Mouse (Mus musculus) MEL (cell line): ENCODE results near the gene Lpar6. TPM values are rescaled to one million over a fixed set of nuclear protein-coding genes. Genes with fewer than 3 reads are reported as not detected.

Source experiments
- DNase-seq: peaks from one replicate; pipeline ENCODE4 v3.0.0; 2011; ENCODE audit warnings: low read depth, low spot score
- H3K27ac ChIP-seq: 2 replicates; pipeline ENCODE4 v1.5.1; 2012; ENCODE audit warnings: low read depth, mild to moderate bottlenecking, control low read depth, low read length, moderate library complexity; ENCODE audit not compliant: control insufficient read depth
- H3K27me3 ChIP-seq, 2 experiments: fragments of 150-350 bp in 1 of 2; sonication (generic) in 1 of 2; 2 replicates each; pipeline ENCODE4 v1.6.1; 2012; ENCODE audit warnings: low read length in 2 of 2, mild to moderate bottlenecking in 2 of 2, improper control_type of control experiment in 1 of 2, moderate library complexity in 1 of 2; ENCODE audit not compliant: insufficient read depth in 2 of 2, control insufficient read depth in 1 of 2
- H3K36me3 ChIP-seq, 2 experiments: 2 replicates each; pipeline ENCODE4 v1.6.1; 2012 to 2014; ENCODE audit warnings: low read length in 2 of 2, improper control_type of control experiment in 1 of 2, inconsistent platforms in 1 of 2, mild to moderate bottlenecking in 1 of 2; ENCODE audit not compliant: insufficient read depth in 2 of 2, control insufficient read depth in 1 of 2
- H3K4me1 ChIP-seq, 2 experiments: fragments of 150-350 bp in 1 of 2; sonication (generic) in 1 of 2; 2 replicates each; pipeline ENCODE4 v1.6.1; 2012; ENCODE audit warnings: low read length in 2 of 2, improper control_type of control experiment in 1 of 2, mild to moderate bottlenecking in 1 of 2; ENCODE audit not compliant: insufficient read depth in 2 of 2, control insufficient read depth in 1 of 2
- H3K4me3 ChIP-seq, 2 experiments: fragments of 150-350 bp in 1 of 2; sonication (generic) in 1 of 2; 2 replicates each; pipeline ENCODE4 v1.5.1; 2012; ENCODE audit warnings: low read depth in 2 of 2, low read length in 2 of 2, mild to moderate bottlenecking in 2 of 2, moderate library complexity in 2 of 2, control low read depth in 1 of 2, improper control_type of control experiment in 1 of 2; ENCODE audit not compliant: control insufficient read depth in 1 of 2, insufficient read depth in 1 of 2
- H3K79me2 ChIP-seq: 2 replicates; pipeline ENCODE4 v1.6.1; 2012; ENCODE audit warnings: mild to moderate bottlenecking, low read length, moderate library complexity; ENCODE audit not compliant: control insufficient read depth, poor library complexity, insufficient read depth
- H3K9ac ChIP-seq: 2 replicates; pipeline ENCODE4 v1.6.1; 2012; ENCODE audit warnings: low read depth, mild to moderate bottlenecking, control low read depth, low read length, moderate library complexity; ENCODE audit not compliant: control insufficient read depth, poor library complexity, severe bottlenecking
- H3K9me3 ChIP-seq: fragments of 150-350 bp; sonication (generic); replicated peaks from 2 replicates; pipeline ENCODE4 v1.6.1; 2012; ENCODE audit warnings: mild to moderate bottlenecking, low read length, improper control_type of control experiment, moderate library complexity; ENCODE audit not compliant: insufficient read depth
- CHD1 ChIP-seq: IDR thresholded peaks from 2 replicates; pipeline ENCODE4 v1.6.1; 2012; ENCODE audit warnings: low read depth, mild to moderate bottlenecking, inconsistent platforms, low read length, improper control_type of control experiment
- CHD2 ChIP-seq: IDR thresholded peaks from 2 replicates; pipeline ENCODE4 v1.6.1; 2011; ENCODE audit warnings: low read length, improper control_type of control experiment
- CTCF ChIP-seq, 3 experiments: IDR thresholded peaks in 2 of 3; conservative IDR thresholded peaks in 1 of 3; 2 replicates each; pipeline ENCODE4 v1.5.1; 2011 to 2012; ENCODE audit warnings: low read length in 3 of 3, low read depth in 2 of 3, mild to moderate bottlenecking in 2 of 3, improper control_type of control experiment in 1 of 3, inconsistent platforms in 1 of 3, mixed read lengths in 1 of 3, moderate library complexity in 1 of 3; ENCODE audit not compliant: control insufficient read depth in 1 of 3, insufficient read depth in 1 of 3, poor library complexity in 1 of 3, severe bottlenecking in 1 of 3
- ELF1 ChIP-seq: IDR thresholded peaks from 2 replicates; pipeline ENCODE4 v1.6.1; 2014; ENCODE audit warnings: low read depth, mild to moderate bottlenecking, inconsistent platforms, low read length, improper control_type of control experiment, moderate library complexity
- EP300 ChIP-seq, 2 experiments: IDR thresholded peaks; 2 replicates each; pipeline ENCODE4 v1.6.1; 2011; ENCODE audit warnings: improper control_type of control experiment in 2 of 2, low read length in 2 of 2, low read depth in 1 of 2, mild to moderate bottlenecking in 1 of 2
- GATA1 ChIP-seq: IDR thresholded peaks from 2 replicates; pipeline ENCODE4 v1.6.1; 2011; ENCODE audit warnings: low read depth, low read length, improper control_type of control experiment
- MAX ChIP-seq: IDR thresholded peaks from 2 replicates; pipeline ENCODE4 v1.6.1; 2011; ENCODE audit warnings: low read length, improper control_type of control experiment
- MAZ ChIP-seq: IDR thresholded peaks from 2 replicates; pipeline ENCODE4 v1.6.1; 2012; ENCODE audit warnings: low read depth, mild to moderate bottlenecking, inconsistent platforms, low read length, improper control_type of control experiment
- MEF2A ChIP-seq: IDR thresholded peaks from 2 replicates; pipeline ENCODE4 v1.6.1; 2014; ENCODE audit warnings: low read depth, mild to moderate bottlenecking, inconsistent platforms, low read length, improper control_type of control experiment; ENCODE audit not compliant: poor library complexity, insufficient replicate concordance, severe bottlenecking; ENCODE audit errors: extremely low read depth
- MYB ChIP-seq: IDR thresholded peaks from 2 replicates; pipeline ENCODE4 v1.6.1; 2011; ENCODE audit warnings: mild to moderate bottlenecking, low read depth, low read length, improper control_type of control experiment
- MYC ChIP-seq: IDR thresholded peaks from 2 replicates; pipeline ENCODE4 v1.6.1; 2011; ENCODE audit warnings: low read depth, mild to moderate bottlenecking, low read length, improper control_type of control experiment, moderate library complexity
- NELFE ChIP-seq: IDR thresholded peaks from 2 replicates; pipeline ENCODE4 v1.6.1; 2011; ENCODE audit warnings: low read depth, low read length, improper control_type of control experiment
- POLR2A ChIP-seq, 2 experiments: IDR thresholded peaks; 2 replicates each; pipeline ENCODE4 v1.6.1; 2011 to 2012; ENCODE audit warnings: low read length in 2 of 2, mild to moderate bottlenecking in 2 of 2, control low read depth in 1 of 2, improper control_type of control experiment in 1 of 2, low read depth in 1 of 2, moderate library complexity in 1 of 2; ENCODE audit not compliant: control insufficient read depth in 1 of 2, insufficient read depth in 1 of 2, poor library complexity in 1 of 2
- POLR2AphosphoS2 ChIP-seq: IDR thresholded peaks from 2 replicates; pipeline ENCODE4 v1.6.1; 2011; ENCODE audit warnings: low read length, improper control_type of control experiment
- RAD21 ChIP-seq: IDR thresholded peaks from 2 replicates; pipeline ENCODE4 v1.6.1; 2011; ENCODE audit warnings: mild to moderate bottlenecking, low read depth, low read length, improper control_type of control experiment
- RCOR1 ChIP-seq: IDR thresholded peaks from 2 replicates; pipeline ENCODE4 v1.6.1; 2012; ENCODE audit warnings: low read depth, mild to moderate bottlenecking, inconsistent platforms, low read length, improper control_type of control experiment
- SMC3 ChIP-seq: IDR thresholded peaks from 2 replicates; pipeline ENCODE4 v1.6.1; 2011; ENCODE audit warnings: low read depth, low read length, improper control_type of control experiment
- TAL1 ChIP-seq: IDR thresholded peaks from 2 replicates; pipeline ENCODE4 v1.6.1; 2012; ENCODE audit warnings: mild to moderate bottlenecking, inconsistent platforms, low read length, moderate library complexity, mixed read lengths
- TCF12 ChIP-seq: IDR thresholded peaks from 2 replicates; pipeline ENCODE4 v1.6.1; 2014; ENCODE audit warnings: low read depth, mild to moderate bottlenecking, inconsistent platforms, low read length, improper control_type of control experiment, moderate library complexity
- USF1 ChIP-seq: IDR thresholded peaks from 2 replicates; pipeline ENCODE4 v1.6.1; 2014; ENCODE audit warnings: low read depth, mild to moderate bottlenecking, inconsistent platforms, low read length, improper control_type of control experiment, moderate library complexity
- ZMIZ1 ChIP-seq: IDR thresholded peaks from 2 replicates; pipeline ENCODE4 v1.6.1; 2012; ENCODE audit warnings: low read depth, mild to moderate bottlenecking, inconsistent platforms, low read length, improper control_type of control experiment, moderate library complexity
- ZNF384 ChIP-seq: IDR thresholded peaks from 2 replicates; pipeline ENCODE4 v1.6.1; 2012; ENCODE audit warnings: low read depth, mild to moderate bottlenecking, inconsistent platforms, low read length, improper control_type of control experiment
- polyA plus RNA-seq, 2 experiments: library from polyadenylated mRNA; stranded (reverse) in 1 of 2; unstranded in 1 of 2; fragments of >175 nt in 1 of 2; fragments of >200 nt in 1 of 2; gene quantifications; 2 replicates each; pipeline versions ENCODE4 v1.2.1 to v1.2.4; 2012; ENCODE audit warnings: low replicate concordance in 2 of 2, low read depth in 1 of 2; ENCODE audit not compliant: insufficient read length in 2 of 2, insufficient read depth in 1 of 2, missing spikeins in 1 of 2
- total RNA-seq: library from RNA; depleted of rRNA; stranded (reverse); fragments of 300-350 nt; gene quantifications from 2 replicates; pipeline ENCODE4 v1.2.3, GENCODE M21; 2012

Lpar6 gene
- total and polyA plus RNA-seq, 3 experiments = not detected

DNA sequence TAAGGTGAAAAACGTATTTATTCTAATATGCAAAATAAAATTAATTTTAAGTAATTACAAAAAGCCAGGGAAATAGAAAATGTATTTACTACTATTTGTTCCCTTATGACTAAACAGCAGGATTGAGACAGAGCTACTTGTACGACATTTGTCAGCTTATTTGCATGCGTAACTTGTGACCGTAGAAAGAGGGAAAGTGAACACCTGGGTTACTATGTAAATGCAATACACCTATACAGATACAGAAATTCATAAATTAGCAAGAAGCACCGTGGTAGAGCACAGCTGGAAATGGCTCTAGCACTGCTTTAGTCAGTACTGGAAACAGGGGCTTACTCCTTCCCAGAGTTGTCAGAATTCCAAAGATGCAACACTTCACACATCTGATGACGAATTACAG is 41.4 kb downstream of the Lpar6 start (continued):
- no peak for TF ChIP-seq ZMIZ1

DNA sequence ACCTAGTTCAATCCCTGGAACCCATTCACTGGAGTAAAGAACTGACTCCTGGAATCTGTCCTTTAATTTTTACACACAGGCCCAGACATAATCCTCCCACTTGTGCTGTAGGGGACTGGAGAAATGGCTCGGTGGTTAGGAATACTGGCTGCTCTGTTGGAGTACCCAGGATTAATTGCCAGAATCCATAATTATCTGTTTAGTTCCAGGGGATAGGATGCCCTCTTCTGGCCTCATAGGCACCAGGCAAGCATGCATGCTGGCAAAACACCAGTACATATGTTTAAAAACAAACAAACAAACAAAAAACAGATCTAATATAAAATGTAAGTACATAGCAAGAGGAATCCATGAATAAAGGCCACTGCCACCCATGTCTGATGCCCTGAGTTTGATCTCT is 43.3 kb downstream of the Lpar6 start:
- H3K27me3 ChIP-seq = no peaks in the 10 kb centered on the region
- DNase-seq = no peak
- no peak overlapping the region for H3K9ac ChIP-seq
- TF ChIP-seq CTCF (IDR thresholded peaks at IDR 0.05 in 2 of 3, conservative IDR thresholded peaks at IDR 0.05 in 1 of 3; ENCODE audit: control insufficient read depth in 1 of 3, insufficient read depth in 1 of 3, low read depth in 2 of 3, low read length in 3 of 3, poor library complexity in 1 of 3, severe bottlenecking in 1 of 3) (peak in 2 of 3 experiments; percentile 7 to 13; a peak in 1 of 6 replicates), POLR2AphosphoS2 (no peak), RAD21 (peak; percentile 3; the same call in 1 of the 2 replicates), SMC3 (peak; percentile 25; the same call in 1 of the 2 replicates)
- H3K36me3 ChIP-seq = peaks cover 0 to 2% of the 10 kb centered on the region in 2 experiments; a peak in 1 of 4 replicates
- H3K4me3 ChIP-seq = no peak overlapping the region
- H3K79me2 ChIP-seq = no peaks in the 10 kb centered on the region
- H3K4me1 ChIP-seq = no peaks in the 10 kb centered on the region
- no peaks in the 10 kb centered on the region for H3K9me3 ChIP-seq
- no peak overlapping the region for H3K27ac ChIP-seq

DNA sequence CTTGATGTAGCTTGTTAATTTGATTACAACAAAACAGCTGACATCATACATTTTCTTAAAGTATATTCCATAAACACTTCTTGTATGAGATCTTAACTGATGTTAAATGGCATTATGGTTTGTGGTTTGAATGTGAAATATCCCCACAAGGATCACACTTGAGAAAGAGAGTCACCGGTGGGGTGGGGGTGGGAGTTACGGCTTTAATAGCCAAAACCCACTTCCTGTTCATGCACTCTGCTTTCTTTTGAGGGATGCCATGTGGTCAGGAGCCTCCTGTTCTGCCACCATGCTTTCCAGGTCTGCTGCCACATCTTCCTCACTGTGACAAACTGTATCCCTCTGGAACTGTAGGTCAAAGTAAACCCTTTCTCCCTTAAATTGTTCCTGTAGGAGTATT is 52.2 kb downstream of the Lpar6 start:
- no peak overlapping the region for H3K4me3 ChIP-seq
- H3K27me3 ChIP-seq = no peaks in the 10 kb centered on the region
- H3K4me1 ChIP-seq = no peaks in the 10 kb centered on the region
- DNase-seq = no peak
- H3K79me2 ChIP-seq = no peaks in the 10 kb centered on the region
- no peaks in the 10 kb centered on the region for H3K9me3 ChIP-seq
- no peaks in the 10 kb centered on the region; a peak in 1 of 4 replicates for H3K36me3 ChIP-seq
- no peak overlapping the region for H3K9ac ChIP-seq
- H3K27ac ChIP-seq = no peak overlapping the region
- TF ChIP-seq SMC3 (no peak), CHD2 (no peak), MYC (no peak), MAX (no peak), MAZ (no peak), MYB (no peak), ZNF384 (no peak), POLR2A (IDR thresholded peaks at IDR 0.05; ENCODE audit: control insufficient read depth in 1 of 2, insufficient read depth in 1 of 2, low read depth in 1 of 2, low read length in 2 of 2, poor library complexity in 1 of 2) (no peak), RCOR1 (no peak), ELF1 (no peak), TAL1 (no peak), CHD1 (no peak), USF1 (no peak), NELFE (no peak), RAD21 (no peak), EP300 (IDR thresholded peaks at IDR 0.05; ENCODE audit: low read depth in 1 of 2, low read length in 2 of 2) (no peak), MEF2A (no peak), TCF12 (no peak), GATA1 (no peak)
- TF ChIP-seq, all 39 proteins: peak for 0
